Comparison of ENCODE assay signal across 11 mouse cellular contexts in the genomic region with DNA sequence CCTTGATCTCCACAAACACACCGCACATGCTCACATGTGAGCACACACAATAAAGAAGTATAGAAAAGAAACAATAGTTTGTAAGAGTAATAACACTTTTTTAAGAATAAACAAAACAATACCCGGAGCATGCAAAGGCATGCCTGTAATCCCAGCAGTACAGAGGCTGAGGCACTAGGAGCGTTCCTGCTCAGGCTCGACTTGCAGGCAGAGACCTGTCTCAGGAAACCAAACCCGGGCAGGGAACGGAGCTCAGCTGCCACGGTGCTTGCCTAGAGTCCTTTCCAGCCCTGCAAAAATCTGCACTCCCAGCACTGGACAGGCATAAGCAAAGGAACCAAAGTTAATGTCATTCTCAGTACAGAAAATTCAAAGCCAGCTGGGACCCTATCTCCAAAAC.
"Had no signal": no experiment of that assay in that cellular context is flagged by ENCODE, and none has a peak within 500 bp of the region (broad histone marks: within the 10 kb centered on the region; RNA-seq: fewer than 3 reads in every experiment).

No protein-coding gene starts in this region.

- H3K27ac ChIP-seq: limb, embryonic 12.5 days; liver, embryonic 14.5 days; midbrain, embryonic 12.5 days had no signal

- ATAC-seq: midbrain, embryonic 16.5 days had no signal

- DNase-seq: kidney, adult 8-10 months; kidney, postnatal 25 days; layer of hippocampus, adult 9-11 months; layer of hippocampus, postnatal 36 days; lung, adult 18-20 months; thymus, adult 2 months; thymus, postnatal 25 days had no signal

- H3K36me3 ChIP-seq: limb, embryonic 12.5 days; midbrain, embryonic 12.5 days had no signal

- H3K4me3 ChIP-seq: limb, embryonic 12.5 days; midbrain, embryonic 12.5 days had no signal

- H3K27me3 ChIP-seq: limb, embryonic 12.5 days; midbrain, embryonic 12.5 days had no signal

- H3K9ac ChIP-seq: limb, embryonic 12.5 days; liver, embryonic 14.5 days; midbrain, embryonic 12.5 days had no signal

- H3K9me3 ChIP-seq: limb, embryonic 12.5 days; midbrain, embryonic 12.5 days had no signal

- H3K4me2 ChIP-seq: limb, embryonic 12.5 days; midbrain, embryonic 12.5 days had no signal

- H3K4me1 ChIP-seq: limb, embryonic 12.5 days had no signal
